Mouse (Mus musculus): ENCODE data around the gene Zc2hc1c.

The Zc2hc1c gene

DNA sequence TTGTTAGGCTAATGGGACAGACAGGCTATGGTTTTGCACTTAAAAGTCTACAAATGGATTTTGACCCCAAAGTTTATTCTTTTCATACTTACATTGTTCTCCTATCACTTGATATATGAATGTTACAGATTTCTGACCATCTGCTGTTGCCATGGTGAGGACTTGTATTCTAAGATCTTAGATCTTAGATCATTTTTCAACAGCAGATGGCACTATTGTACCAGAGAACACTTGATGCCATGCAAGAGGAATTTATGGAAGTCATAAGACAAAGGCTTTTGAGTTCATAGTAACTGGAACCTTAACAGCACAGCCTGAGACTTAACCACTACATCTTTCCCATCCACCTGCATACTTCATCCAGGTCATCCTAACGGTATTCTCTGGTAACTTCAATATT is 52.7 kb downstream of the Zc2hc1c start:
- DNase-seq, result no peak

DNA sequence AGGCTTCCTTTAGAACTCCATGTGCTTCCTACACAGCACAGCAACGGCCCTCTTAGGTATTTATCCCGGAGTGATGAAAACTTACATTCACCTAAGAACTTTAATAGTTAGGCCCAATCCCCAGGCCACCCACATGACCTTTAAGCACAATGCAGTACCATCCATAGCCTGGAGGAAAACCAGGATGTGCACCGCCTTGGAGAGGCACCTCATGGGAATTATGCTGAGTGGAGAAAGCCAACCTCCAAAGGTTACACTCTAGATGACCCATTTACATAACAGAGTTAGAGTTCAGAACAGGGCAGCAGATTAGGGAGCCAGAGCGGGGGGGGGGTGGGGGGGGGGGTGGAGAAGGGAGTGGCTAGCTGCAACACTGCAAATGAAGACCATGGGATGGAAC is 53.9 kb downstream of the Zc2hc1c start:
- DNase-seq, result no peak

DNA sequence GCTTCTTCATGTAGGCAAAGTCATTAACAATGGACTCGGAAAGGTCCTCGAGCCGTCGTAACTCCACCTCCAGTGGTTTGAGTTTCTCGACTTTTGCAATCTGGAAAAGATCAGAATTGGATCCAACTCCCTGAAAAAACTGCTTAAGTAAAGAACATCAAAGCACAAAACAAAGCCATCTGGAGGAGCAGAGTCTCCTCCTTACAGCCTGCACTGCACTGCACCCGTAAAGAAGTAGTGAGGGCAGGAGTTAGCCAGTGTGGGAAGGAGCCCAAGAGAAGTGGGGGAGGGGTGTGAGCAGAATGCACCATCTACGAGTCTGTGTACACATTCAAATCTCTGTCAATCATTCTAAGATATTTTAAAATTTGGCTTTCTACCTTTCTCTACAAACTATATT is 55.9 kb downstream of the Zc2hc1c start:
- no peak for DNase-seq

DNA sequence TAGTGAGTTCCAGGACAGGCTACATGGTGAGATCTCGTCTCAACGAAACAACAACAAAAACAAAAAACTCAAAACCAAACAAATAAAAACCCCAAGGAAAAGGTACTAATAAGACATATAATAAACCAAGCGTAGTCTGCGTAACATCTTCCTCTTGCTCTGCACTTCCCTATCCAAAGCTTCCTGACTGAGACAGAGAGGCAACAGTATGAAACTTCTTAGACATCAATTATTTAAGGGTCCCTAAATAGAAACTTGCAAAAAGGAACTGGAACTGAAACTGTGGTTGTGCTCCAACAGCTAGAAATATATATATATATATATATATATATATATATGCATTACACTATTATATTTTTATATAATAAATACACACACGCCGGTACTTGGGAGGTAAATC is 57.2 kb downstream of the Zc2hc1c start:
- DNase-seq, result no peak

DNA sequence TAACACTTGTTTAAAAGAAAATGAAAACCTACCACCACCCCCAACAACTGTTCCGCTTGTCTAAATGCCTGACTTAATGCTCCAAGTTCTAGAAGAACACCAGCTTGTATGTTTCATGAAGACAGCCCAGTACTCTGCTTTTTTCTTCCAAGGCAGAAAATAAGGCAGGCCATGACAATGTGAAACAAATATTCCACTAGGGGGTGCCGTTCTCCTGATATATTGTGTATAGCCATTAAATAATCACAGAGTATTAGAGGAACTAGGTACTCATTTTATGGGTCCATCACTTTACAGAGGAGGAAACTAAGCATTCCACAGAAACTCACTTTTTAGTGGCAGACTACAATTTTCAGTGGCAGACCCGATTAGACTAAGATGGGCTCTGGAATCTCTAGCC is 58.0 kb downstream of the Zc2hc1c start:
- peak; percentile 15 for DNase-seq

DNA sequence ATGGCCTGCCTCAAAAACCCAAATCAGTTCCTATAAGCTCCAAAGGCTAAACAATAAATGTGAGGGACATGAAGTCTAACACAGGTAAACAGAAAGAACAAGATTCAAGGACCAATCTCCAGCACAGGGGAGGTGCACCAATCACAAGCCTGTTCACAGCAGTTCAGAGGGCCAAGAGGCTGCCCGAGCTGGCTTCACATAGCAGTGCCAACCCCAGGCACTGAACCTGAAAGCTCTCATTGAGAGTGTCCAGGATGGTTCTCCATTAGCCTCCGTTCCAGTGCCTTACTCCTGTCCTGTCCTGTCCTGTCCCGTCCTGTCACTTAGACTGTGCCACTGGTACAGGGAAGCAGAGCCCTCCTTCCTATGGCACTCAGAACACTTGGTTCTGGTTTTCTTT is 58.8 kb downstream of the Zc2hc1c start:
- DNase-seq, result no peak

DNA sequence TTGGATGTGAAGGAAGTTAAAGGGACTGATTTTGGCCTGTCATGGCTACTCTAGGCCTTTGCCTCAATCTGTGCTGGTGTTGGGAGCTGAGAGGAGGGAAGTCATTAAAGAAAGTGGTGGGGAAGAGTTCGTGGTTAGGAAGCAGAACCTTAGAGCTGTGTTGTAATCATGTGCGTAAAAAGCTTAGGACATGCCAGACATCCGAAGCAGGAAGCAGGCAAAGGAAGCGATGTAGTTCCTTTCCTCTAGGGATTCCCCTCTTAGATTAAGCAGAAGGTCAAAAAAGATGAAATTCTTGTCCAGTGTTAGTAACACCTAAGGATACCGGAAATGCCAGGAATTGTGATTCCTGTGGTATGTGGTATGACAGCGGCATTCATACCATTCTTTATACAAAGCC is 59.9 kb downstream of the Zc2hc1c start:
- DNase-seq, result no peak

Measured in liver (tissue).